Mouse (Mus musculus) ES-Bruce4 (cell line): ENCODE results near the gene Ttll5. TPM values are rescaled to one million over a fixed set of nuclear protein-coding genes. Genes with fewer than 3 reads are reported as not detected.

Experiments
- H3K27ac ChIP-seq: 2 replicates; pipeline ENCODE4 v1.5.1; 2012; ENCODE audit warnings: low read length, inconsistent platforms; ENCODE audit not compliant: insufficient read depth
- H3K27me3 ChIP-seq: 2 replicates; pipeline ENCODE4 v1.6.1; 2012; ENCODE audit warnings: mild to moderate bottlenecking, low read length, inconsistent platforms; ENCODE audit not compliant: control insufficient read depth, poor library complexity, insufficient read depth, severe bottlenecking
- H3K36me3 ChIP-seq: 2 replicates; pipeline ENCODE4 v1.6.1; 2012; ENCODE audit warnings: inconsistent platforms, mild to moderate bottlenecking, low read length, moderate library complexity; ENCODE audit not compliant: control insufficient read depth, poor library complexity, insufficient read depth, severe bottlenecking
- H3K4me1 ChIP-seq: one replicate; pipeline ENCODE4 v1.8.1; 2011; ENCODE audit warnings: low read length; ENCODE audit not compliant: control insufficient read depth, insufficient read depth
- H3K4me3 ChIP-seq: 2 replicates; pipeline ENCODE4 v1.5.1; 2011; ENCODE audit warnings: low read depth, mild to moderate bottlenecking, low read length
- H3K9ac ChIP-seq: 2 replicates; pipeline ENCODE4 v1.6.1; 2012; ENCODE audit warnings: low read depth, mild to moderate bottlenecking, inconsistent platforms; ENCODE audit not compliant: poor library complexity, severe bottlenecking
- H3K9me3 ChIP-seq: replicated peaks from 2 replicates; pipeline ENCODE4 v1.6.1; 2012; ENCODE audit warnings: mild to moderate bottlenecking, low read length, inconsistent platforms; ENCODE audit not compliant: control insufficient read depth, poor library complexity, insufficient read depth, severe bottlenecking
- CTCF ChIP-seq: IDR thresholded peaks from one replicate; pipeline ENCODE4 v1.8.1; 2011; ENCODE audit warnings: low read depth, low read length
- EP300 ChIP-seq: IDR thresholded peaks from 2 replicates; pipeline ENCODE4 v1.6.1; 2011; ENCODE audit warnings: low read depth, low read length; ENCODE audit not compliant: insufficient read depth
- POLR2A ChIP-seq: IDR thresholded peaks from one replicate; pipeline ENCODE4 v1.8.1; 2011; ENCODE audit warnings: low read length; ENCODE audit not compliant: insufficient read depth
- polyA plus RNA-seq: library from polyadenylated mRNA; stranded (reverse); fragments of >200 nt; gene quantifications from 2 replicates; pipeline ENCODE4 v1.2.4, GENCODE M21; 2011; ENCODE audit warnings: low read depth; ENCODE audit not compliant: missing spikeins, insufficient read depth, insufficient read length

Ttll5 gene
- polyA plus RNA-seq, 1 experiment: 19.4 TPM

- Histone ChIP-seq H3K4me1 (no peaks in the 10 kb centered on the region), H3K9me3 (no peaks in the 10 kb centered on the region; the same call in 1 of the 2 replicates), H3K36me3 (no peaks in the 10 kb centered on the region), H3K27me3 (no peaks in the 10 kb centered on the region), H3K9ac (no peak overlapping the region), H3K27ac (no peak overlapping the region), H3K4me3 (no peak overlapping the region)
- TF ChIP-seq EP300: no peak
- no peak for TF ChIP-seq CTCF
- TF ChIP-seq POLR2A: no peak
These were observed 215.3 kb downstream of the Ttll5 start for GRCm38 (mm10) chr12:86039751-86040150.

GRCm38 (mm10) chr12:86046141-86046540 lies 221.7 kb downstream of the Ttll5 start:
- TF ChIP-seq EP300 (no peak), CTCF (no peak), POLR2A (no peak)
- Histone ChIP-seq H3K4me1 (no peaks in the 10 kb centered on the region), H3K36me3 (no peaks in the 10 kb centered on the region), H3K4me3 (no peak overlapping the region), H3K9ac (no peak overlapping the region), H3K27me3 (no peaks in the 10 kb centered on the region), H3K27ac (no peak overlapping the region), H3K9me3 (no peaks in the 10 kb centered on the region; the same call in 1 of the 2 replicates)

GRCm38 (mm10) chr12:86046776-86047175 lies 222.3 kb downstream of the Ttll5 start:
- no peak for TF ChIP-seq EP300
- no peak for TF ChIP-seq CTCF
- no peak for TF ChIP-seq POLR2A
- Histone ChIP-seq H3K36me3 (no peaks in the 10 kb centered on the region), H3K9ac (no peak overlapping the region), H3K27ac (no peak overlapping the region), H3K4me1 (no peaks in the 10 kb centered on the region), H3K9me3 (no peaks in the 10 kb centered on the region; the same call in 1 of the 2 replicates), H3K4me3 (no peak overlapping the region), H3K27me3 (no peaks in the 10 kb centered on the region)

- no peaks in the 10 kb centered on the region for H3K4me1 ChIP-seq
- H3K9me3 ChIP-seq: no peaks in the 10 kb centered on the region; the same call in 1 of the 2 replicates
- no peak overlapping the region for H3K27ac ChIP-seq
- no peak for TF ChIP-seq CTCF
- TF ChIP-seq EP300: no peak
- no peak for TF ChIP-seq POLR2A
- H3K27me3 ChIP-seq: no peaks in the 10 kb centered on the region
- H3K4me3 ChIP-seq: no peak overlapping the region
- no peak overlapping the region for H3K9ac ChIP-seq
- no peaks in the 10 kb centered on the region for H3K36me3 ChIP-seq
These were observed 222.9 kb downstream of the Ttll5 start for GRCm38 (mm10) chr12:86047376-86047775.

- Histone ChIP-seq H3K4me3 (no peak overlapping the region), H3K27ac (no peak overlapping the region), H3K9ac (no peak overlapping the region), H3K36me3 (no peaks in the 10 kb centered on the region), H3K4me1 (no peaks in the 10 kb centered on the region), H3K27me3 (no peaks in the 10 kb centered on the region), H3K9me3 (no peaks in the 10 kb centered on the region)
- TF ChIP-seq CTCF (no peak), POLR2A (no peak), EP300 (no peak)
These were observed 225.4 kb downstream of the Ttll5 start for GRCm38 (mm10) chr12:86049813-86050212.

GRCm38 (mm10) chr12:86051477-86051876 lies 227.0 kb downstream of the Ttll5 start:
- TF ChIP-seq POLR2A (no peak), CTCF (no peak), EP300 (no peak)
- Histone ChIP-seq H3K4me3 (no peak overlapping the region), H3K27me3 (no peaks in the 10 kb centered on the region), H3K36me3 (no peaks in the 10 kb centered on the region), H3K4me1 (no peaks in the 10 kb centered on the region), H3K9me3 (no peaks in the 10 kb centered on the region), H3K9ac (no peak overlapping the region), H3K27ac (no peak overlapping the region)
